Mouse (Mus musculus): ENCODE results near the gene Tmem217.
"Not testable (repeated sequence)": the region's sequence is repeated elsewhere in the genome, so short reads cannot be mapped to it uniquely, and the experiment has no call there.

The Tmem217 gene

DNA sequence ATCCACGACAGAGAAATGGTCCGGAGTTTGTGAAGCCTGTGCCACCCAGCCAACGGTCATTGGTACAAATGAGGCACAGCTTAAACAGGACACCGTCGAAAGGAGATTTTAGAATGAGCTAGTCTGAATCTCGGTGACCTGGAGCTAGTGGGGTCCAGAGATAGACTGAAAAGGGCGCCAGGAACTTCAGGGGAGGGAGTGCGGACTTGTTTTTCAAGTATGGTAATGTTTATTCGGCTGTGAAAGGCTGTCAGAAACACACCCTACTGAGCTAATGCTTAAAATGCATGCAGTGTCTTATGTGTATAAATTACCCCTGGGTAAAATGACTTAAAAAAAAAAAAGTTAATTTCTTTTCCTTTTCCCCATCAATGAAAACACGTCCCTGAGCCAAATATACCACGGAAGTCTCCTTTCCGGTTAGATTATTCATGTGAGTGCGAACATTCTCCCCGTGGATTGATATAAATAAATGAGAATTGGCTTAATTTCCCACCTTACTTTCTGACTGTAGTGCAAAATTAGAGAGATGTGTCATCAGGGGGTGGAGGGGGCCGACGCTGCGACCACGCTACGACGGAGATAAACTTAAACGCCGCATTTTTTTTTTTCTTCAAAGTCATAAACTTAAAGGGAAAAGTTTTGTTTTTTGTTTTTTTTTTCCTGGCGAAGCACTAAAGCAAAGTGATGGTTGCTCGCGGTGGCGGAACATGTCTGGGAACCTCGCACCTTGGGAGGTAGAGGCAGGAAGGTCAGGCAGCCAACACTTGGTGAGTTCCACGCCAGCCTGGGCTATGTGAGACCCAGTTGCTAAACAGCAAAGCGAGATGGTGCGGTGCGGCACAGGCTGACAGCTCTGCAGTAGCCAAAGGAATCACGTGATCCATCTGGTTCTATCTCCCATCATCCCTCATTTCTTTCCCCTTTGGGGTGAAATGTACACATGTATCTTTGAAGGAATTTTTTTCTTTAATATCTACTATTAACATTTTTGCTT, 49.2 kb downstream of the Tmem217 start:
- DNase-seq (ENCODE audit: low read depth, low spot score): no peak

DNA sequence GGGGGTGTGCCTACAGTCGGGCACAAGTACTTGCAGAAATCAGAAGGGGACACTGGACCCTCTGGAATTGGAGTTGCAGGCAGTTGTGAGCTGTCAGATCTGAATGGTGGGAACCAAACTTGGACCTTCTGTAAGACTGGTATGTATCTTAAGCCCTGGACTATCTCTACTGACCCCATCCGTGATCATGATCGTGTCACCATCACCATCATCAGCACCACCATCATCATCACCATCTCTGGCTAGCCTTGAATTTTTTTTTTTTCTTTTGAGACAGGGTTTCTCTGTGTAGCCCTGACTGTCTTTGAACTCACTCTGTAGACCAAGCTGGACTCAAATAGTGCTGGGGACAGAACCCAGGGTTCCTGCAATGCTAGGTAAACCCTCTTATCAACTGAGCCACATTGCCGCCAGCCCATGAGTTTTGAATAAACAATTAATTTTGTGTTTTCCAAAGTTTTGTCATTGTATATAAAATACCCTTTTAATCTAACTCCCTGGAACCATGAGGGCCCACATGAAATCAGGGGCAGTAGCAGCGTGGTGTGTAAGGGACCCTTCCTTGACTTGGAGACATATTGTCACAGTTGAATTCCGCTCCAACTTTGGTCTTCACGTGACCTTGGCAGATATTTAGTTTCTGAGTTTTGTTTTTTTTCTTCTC, 50.0 kb downstream of the Tmem217 start:
- no peak for DNase-seq (ENCODE audit: low read depth, low spot score)

GRCm38 (mm10) chr17:29500802-29501469, 51.2 kb downstream of the Tmem217 start:
- DNase-seq (ENCODE audit: low read depth, low spot score): no peak

DNA sequence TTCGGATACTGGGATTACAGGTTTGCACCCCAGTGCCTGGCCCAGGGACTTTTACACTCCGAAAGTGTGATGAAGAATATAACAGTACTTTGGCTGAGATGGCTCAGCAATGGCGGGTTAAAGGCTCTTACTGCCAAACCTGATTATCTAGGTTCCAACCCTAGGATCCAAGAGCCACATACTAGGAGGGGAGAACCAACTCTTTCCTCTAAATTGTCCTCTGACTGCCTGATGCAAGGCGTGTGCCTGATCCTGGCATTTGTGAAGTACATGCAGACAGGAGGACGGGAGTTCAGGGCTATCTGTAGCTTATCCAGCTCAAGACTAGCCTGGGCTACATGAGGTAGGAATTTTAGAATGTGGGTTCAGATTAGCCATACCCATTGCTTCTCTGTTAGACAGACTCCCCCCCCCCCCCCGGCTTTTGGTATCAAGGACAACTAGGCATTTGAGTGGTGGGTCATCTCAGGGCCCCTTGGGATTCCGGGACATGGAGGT, 51.9 kb downstream of the Tmem217 start:
- no peak for DNase-seq (ENCODE audit: low read depth, low spot score)

GRCm38 (mm10) chr17:29499511-29499910, 52.7 kb downstream of the Tmem217 start:
- DNase-seq (ENCODE audit: low read depth, low spot score): no peak

- DNase-seq (ENCODE audit: low read depth, low spot score): not testable (repeated sequence)
Observed at GRCm38 (mm10) chr17:29498952-29499351, 53.2 kb downstream of the Tmem217 start.

DNA sequence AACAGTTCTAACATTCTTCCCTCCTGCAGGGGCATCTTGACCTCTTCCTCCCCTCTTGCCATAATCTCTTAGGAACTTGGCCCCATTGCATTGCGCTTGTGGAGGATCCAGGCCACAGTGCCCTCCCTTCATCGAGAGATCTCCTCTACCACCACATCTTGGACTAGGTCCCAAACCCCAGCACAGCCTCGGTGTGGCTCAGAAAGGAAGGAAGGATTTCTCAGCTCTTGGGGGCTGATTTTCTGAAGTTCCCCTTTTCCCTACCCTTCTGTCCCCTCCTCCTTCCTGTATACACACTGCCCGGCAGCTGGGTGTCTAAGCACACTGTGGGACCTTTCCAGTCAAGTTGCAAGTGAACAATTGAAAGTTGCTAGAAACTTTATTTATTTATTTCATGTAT, 54.2 kb downstream of the Tmem217 start:
- no peak for DNase-seq (ENCODE audit: low read depth, low spot score)

DNA sequence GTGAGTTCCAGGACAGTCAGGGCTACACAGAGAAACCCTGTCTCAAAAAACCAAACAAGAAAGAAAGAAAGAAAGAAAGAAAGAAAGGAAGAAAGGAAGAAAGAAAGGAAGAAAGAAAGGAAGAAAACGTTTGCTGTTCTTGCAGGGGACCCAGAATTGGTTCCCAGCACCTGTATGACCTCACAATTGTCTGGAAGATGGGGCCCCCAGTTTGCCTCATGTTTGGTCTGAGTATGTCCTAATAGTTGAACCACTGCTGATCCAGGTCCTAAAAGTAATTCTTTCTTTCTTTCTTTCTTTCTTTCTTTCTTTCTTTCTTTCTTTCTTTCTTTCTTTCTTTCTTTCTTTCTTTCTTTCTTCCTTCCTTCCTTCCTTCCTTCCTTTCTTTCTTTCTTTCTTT, 54.7 kb downstream of the Tmem217 start:
- not testable (repeated sequence) for DNase-seq (ENCODE audit: low read depth, low spot score)

- no peak for DNase-seq (ENCODE audit: low read depth, low spot score)
Observed at GRCm38 (mm10) chr17:29497071-29497354, 55.2 kb downstream of the Tmem217 start.

DNA sequence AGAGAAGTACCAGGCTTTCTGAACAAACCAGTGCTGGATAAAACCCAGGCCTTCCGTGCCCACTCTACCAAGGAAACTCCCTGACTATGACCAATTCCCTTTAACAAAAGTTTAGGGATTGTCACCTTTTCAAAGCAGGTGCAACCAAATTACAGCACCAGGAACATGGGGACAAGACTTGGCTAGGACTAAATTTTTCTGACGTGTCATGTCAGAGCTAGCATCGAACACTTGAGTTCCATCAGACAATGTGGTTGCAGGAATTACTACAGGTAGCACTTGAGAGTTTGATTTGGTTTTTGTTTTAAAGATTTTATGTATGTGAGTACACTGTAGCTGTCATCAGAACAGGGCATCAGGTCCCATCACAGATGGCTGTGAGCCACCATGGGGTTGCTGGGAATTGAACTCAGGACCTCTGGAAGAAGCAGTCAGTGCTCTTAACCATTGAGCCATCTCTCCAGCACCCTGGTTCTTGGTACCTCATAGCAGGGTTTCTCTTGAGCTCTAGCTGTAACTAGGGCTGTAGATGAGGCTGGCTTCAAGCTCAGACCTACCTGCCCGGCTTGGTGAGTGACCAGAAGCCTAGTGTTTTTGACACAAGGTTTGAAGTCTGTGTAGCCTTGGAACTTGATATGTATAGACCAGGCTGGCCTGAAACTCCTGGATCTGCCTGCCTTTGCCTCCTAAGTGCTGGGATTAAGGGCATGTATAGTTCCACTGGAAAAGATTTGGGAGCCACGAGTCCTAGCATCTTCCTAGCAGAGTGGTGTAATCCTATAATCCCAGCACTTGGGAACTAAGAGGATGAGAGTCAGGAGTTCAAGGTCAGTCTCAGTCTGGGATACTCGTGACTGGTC, 55.7 kb downstream of the Tmem217 start:
- no peak for DNase-seq (ENCODE audit: low read depth, low spot score)

GRCm38 (mm10) chr17:29494732-29495076, 57.5 kb downstream of the Tmem217 start:
- DNase-seq (ENCODE audit: low read depth, low spot score): no peak

DNA sequence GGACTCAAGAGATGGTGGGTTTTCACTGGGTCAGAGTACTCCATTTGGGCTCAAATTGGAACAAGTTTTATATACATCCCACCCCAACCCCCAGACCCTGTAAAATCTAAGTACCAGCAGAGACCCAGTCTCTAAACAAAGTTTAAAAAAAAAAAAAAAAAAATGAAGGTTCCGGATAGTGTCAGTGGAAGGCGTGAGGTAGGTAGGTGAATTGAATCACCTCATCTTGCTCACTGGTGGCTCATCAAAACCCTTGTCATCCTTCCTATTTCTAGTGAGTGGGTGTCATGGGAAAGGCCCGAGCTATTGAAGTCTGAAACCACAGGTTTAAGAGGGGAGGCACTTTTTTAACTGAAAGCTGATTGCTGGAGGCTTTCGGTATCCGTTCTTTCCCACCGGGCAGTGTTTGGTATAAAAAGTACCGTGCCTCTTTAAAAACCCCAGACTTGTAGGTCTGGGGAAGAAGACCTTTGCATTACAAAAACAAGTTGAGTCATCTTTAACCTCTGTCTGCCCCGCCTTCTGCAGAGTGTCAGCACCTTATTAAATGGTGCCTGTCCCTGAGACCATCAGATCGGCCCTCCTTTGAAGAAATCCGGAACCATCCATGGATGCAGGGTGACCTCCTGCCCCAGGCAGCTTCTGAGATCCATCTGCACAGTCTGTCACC, 58.0 kb downstream of the Tmem217 start:
- DNase-seq (ENCODE audit: low read depth, low spot score): no peak

DNA sequence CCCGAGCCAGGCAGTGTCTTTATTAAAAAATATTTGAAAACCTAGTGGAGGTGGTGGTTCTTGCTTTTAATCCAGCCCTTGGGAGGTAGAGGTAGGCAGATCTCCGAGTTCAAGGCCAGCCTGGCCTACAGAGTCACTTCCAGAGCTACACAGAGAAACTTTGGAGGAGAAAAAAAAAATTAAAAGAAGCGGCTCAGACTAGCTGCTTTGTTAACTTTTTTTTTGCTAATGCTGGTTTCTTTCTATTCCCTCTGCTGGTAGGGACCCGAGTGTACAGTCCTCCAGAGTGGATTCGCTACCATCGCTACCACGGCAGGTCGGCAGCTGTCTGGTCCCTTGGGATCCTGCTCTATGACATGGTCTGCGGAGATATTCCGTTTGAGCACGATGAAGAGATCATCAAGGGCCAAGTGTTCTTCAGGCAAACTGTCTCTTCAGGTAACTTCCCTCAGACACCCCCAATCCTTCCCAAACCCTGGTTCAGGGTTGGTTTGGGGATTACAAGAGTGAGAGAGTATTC, 58.7 kb downstream of the Tmem217 start:
- no peak for DNase-seq (ENCODE audit: low read depth, low spot score)

DNA sequence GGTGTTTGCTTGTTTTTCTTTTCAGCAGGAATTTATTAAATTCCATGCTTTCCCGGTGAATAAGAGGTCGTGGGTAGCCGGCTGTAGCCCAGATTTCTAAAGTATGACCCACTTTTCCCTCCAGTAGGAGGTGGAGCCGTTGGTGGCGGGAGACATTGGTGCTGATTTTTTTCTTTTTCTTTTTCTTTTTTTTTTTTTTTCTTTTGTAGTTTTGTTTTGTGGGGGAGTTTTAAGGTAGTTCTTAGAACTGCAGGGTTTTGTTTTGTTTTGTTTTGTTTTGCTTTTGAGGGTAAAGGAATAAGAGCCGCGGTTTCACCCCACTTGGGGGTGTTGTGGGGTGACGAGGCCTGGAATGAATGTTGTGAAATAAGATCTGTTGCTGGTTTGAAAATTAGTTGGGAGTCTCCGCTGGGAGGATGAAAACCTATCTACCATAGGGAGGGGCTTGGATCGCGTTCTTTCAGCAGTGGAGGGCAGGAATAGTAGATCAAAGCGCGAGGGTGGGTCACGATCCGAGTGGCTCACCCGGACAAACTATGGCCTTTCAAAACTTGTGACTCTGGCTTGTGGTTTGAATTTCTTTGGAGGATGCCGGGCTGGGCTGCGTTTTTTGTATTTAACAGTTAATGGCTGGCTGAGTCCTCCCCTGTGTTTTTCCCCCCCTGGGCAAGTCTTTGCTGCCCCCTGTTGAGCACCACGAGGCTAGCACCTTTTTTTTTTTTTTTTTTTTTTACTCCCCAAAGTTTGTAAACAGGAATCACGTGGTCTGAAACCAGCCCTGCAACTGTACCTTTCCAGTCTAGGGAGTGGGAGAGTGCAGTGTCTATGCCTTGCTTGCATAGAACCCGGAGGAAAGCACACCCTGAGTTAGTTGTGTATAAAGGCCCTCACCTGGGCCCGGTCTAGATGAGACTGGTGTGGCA, 59.7 kb downstream of the Tmem217 start:
- no peak for DNase-seq (ENCODE audit: low read depth, low spot score)

DNA sequence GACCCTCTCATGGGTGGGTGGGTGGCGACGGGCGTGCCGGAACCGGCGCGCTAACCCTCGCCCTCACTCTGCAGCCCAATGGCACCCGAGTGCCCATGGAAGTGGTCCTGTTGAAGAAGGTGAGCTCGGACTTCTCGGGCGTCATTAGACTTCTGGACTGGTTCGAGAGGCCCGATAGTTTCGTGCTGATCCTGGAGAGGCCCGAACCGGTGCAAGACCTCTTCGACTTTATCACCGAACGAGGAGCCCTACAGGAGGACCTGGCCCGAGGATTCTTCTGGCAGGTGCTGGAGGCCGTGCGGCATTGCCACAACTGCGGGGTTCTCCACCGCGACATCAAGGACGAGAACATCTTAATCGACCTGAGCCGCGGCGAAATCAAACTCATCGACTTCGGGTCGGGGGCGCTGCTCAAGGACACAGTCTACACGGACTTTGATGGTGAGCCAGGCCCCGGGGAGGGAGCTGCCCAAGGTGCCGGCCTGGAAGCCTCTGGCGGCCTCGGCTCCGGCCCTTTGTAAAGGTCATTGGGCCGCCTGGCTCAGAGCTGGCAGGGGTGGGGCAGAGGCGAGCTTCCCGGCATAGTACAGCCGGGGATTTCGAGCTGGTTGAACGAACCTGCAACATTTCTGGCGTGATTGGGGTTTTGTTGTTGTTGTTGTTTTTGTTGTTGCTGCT, 60.5 kb downstream of the Tmem217 start:
- no peak for DNase-seq (ENCODE audit: low read depth, low spot score)

- DNase-seq (ENCODE audit: low read depth, low spot score): no peak
Observed at GRCm38 (mm10) chr17:29490713-29491581, 61.2 kb downstream of the Tmem217 start, which contains the start of gene Pim1. TSS of gene Pim1 (plus strand) at chr17:29490753.

DNA sequence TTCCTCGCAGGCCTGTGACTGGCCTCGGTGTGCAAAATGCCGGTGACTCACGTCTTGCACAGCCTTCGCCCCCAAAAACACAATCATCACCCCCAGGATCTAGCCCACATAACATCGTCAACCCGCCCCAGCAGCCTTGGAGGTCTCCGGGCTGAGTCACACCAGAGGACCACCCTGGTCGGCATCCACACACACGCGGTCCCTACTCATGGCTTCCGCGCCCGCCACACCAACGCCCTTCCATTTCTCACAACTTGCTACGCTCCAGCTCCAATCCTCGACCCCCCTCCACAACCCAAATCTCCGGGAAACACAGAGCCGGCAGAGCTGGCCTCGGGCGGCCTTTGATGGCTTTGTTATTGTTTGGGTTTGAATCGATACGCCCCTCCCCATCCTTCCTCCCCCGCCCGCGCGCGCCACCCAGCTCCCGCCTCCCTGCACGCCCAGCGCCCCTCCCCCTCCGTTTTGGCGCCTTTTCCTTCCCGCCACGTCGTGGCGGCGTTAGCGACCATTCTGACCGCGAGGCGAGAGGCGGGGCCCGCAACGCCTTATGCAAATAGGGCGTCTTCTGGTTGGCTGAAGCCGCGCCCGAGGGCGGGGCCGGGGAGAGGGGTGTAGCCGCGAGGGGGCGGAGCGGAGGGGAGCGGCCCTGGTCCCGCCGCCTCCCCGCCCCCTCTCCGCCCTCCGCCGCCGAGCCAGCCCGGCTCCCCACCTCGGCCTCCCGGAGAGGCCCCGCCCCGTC, 62.0 kb downstream of the Tmem217 start:
- peak; percentile 93 for DNase-seq (ENCODE audit: low read depth, low spot score)

All from retina, adult 2 months (tissue).